Mouse (Mus musculus) CH12F3 (cell line): ENCODE results near the gene Rilp.
"Not testable (repeated sequence)": the region's sequence is repeated elsewhere in the genome, so short reads cannot be mapped to it uniquely, and the experiment has no call there.

ENCODE experiments used
- in situ Hi-C: fragments of 300-500 bp; cut with MboI; formaldehyde crosslinking; loops from 2 replicates; pipeline ENCODE4 v1.14.3; 2020; ENCODE audit warnings: low sequenced_read_pairs

Gene Rilp

DNA sequence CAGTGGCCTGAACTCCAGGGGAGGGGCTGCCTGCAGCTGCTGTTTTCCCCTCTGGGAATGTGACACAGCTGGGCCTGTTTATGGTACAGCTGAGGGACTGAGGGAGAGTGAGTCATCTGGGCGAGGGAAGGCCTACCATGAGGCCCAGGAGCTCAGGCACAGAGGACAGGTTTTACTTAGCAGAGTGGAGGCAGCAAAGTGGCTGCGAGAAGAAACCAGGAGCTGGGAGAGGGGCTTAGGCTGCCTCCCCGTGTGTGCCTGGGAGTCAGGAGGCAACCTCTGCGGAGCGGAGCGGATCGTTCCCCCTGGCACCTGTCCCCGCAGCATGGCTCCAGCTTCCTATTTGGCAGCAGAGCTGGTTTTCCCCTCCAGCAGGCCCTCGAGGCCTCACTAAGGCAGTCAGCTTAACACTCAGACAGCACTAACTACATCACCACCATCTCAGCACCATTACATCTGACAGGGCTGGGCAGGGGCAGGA lies 42.1 kb downstream of the Rilp start:
- in situ Hi-C loops = no loop called here

DNA sequence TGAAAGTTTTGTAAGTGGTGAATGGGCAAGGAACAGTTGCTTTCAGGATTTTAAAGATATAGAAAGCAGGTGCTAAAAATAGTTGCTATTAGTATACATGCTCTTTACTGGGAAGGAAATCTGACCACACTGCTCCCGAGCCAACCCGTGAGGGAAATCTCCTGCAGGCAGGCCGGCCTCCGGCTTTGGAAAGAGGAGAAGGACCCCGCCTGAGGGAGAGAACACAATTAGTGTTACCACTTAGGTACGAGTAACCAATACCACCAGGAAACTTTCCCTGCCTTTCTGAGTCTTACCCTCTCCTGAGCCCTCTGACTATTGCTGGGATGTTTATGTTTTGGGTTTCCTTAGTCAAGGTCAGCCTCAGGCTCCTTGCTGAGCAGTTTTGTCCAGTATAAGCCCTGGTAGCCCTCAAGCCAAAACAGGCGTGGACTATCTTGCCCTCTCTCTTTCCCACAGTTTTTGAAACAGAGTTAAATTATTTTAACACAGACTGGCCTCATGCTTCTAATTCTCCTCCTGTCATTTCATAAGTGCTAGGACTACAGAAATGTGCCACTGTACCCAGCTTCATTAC lies 43.1 kb downstream of the Rilp start:
- in situ Hi-C loops = no loop called here

DNA sequence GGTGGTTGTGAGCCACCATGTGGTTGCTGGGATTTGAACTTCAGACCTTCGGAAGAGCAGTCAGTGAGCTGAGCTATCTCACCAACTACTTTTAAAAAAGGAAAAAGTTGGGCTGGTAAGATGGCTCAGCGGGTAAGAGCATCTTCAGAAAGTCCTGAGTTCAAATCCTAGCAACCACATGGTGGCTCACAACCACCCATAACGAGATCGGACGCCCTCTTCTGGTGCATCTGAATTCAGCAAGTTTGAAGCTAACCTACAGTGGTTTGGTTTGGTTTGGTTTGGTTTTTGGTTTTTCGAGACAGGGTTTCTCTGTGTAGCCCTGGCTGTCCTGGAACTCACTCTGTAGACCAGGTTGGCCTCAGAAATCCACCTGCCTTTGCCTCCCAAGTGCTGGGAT lies 46.1 kb downstream of the Rilp start:
- in situ Hi-C loops = not testable (repeated sequence)

DNA sequence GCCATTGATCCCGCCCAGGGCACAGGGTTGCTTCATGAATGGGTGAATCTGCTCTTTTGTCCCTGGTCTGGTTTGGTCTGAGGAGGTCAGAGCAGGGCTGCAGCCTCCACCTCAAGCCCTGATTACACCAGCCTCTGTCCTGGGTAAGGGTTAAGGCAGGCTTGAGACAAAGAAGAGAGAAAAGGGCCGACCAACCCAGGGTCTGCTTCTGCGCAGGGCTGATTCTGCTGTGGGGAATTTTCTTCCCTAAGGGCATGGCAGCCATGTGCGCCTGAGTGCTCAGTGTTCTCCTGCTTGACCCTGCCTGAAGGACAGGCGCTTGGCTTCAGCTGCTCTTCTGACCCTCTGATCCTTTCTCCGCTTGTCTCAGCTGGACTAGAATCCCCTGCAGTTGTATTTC lies 47.2 kb downstream of the Rilp start:
- in situ Hi-C loops = no loop called here

DNA sequence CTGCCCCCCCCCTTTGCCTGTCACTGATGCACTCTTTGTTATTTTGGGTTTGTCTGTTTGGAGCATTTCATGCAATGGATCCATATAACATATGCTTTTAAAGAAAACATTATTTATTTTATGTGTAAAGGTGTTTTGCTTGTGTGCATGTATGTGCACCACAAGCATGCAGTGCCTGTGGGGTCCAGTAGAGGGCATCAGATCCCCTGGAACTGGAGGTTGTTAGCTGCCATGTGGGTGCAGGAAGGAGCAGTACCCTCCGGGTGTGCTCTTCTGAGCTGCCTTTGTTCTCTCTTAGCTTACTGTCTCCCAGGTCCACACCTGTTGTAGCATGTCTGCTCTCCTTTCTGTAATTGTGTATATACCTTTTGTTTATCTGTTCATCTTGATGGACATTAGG lies 48.2 kb downstream of the Rilp start:
- in situ Hi-C loops = no loop called here

DNA sequence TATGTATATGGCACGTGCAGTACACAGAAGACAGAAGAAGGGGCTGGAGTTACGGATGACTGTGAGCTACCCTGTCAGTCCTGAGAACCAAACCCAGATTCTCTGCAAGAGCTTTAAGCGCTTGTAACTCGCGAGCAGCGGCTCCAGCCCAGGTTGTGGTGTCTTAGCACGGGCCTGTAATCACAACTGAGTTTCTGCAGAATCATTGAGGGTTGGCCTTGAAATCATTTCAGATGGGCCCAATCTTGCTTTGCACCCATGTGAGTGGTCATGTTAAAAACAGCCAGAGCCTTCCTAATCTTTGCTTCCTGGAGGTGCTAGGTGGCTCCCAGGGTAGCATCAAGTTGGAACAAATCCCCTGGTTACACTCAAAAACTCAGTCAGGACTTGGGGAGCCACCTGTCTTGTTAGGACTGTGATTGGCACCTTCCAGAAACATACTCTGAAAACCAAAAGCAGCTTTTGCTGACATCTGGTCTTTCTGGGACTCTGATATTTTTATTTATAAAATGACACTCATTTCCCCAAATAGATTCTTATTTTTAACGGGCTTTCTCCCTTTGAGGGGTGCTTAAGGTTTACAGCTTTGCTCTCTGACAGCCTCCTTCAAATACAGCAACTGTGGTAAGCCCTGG lies 50.1 kb downstream of the Rilp start:
- in situ Hi-C loops = no loop called here

DNA sequence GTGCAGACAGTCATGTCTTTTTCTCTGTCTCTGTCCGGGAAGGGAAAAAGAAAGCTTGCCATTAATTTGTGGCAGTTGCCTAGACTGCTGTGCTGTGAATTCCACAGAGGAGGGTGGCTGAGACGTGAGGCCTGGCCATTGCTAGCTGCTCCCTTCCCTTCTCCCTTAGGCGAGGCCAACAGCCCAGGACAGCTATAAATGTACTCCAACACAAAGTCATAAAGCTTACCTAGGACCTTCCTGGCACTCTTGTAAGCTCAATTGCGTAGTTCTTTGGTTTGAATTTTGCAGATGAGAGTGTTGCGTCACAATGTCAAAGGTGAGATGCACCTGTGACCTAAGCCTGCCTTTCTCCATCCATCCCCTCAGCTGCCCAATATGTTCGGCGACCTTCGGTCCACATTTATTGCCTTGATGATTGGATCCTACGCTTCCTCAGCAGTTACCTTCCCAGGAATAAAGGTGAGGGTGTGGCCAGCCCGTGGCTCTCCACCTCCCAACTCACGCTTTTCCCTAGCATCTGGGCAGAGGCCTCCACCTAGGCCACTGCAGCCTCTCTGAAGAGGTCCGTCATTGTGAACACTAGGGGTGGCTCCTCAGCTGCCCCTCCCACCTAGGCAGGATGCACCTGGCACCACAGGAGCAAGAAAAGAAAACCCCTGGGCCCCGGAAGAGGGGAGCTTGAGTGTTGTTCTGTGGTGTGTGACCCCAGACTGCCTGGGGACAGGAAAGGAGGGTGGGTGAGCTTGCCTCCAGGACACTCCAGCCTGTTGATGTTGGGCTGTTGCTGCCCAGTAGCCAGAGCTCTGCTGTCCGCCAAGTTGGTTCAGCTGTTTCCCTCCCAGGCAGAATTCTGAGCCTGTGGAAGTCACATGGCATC lies 50.9 kb downstream of the Rilp start:
- in situ Hi-C loops = no loop called here

DNA sequence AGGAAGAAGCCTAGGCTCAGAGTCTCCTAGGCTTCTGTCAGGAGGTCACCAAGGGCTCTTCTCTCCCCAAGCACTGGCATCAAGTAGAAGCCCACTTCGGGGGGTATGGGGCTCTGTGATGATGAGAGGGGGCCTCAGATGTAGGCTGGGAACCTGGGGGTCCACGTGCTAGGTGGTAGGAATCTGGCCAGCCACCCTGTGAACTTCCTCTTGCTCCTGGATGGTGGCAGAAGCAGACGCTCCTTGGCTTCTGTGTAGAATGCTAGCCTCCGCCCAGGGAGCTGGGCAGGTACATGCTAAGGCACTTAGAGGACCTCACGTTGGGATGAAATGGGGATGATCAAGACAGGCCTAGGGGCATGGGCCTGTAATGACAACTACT lies 51.5 kb downstream of the Rilp start:
- in situ Hi-C loops = no loop called here
